Mouse (Mus musculus): ENCODE data around the gene Dpp9. TPM values are rescaled to one million over a fixed set of nuclear protein-coding genes. Genes with fewer than 3 reads are reported as not detected.
A peak's percentile ranks its signal among the peaks of the same experiment; 100 is the strongest.

Gene Dpp9
- total and polyA plus RNA-seq, 2 experiments from 2014 or later = 19.0 to 31.3 TPM

DNA sequence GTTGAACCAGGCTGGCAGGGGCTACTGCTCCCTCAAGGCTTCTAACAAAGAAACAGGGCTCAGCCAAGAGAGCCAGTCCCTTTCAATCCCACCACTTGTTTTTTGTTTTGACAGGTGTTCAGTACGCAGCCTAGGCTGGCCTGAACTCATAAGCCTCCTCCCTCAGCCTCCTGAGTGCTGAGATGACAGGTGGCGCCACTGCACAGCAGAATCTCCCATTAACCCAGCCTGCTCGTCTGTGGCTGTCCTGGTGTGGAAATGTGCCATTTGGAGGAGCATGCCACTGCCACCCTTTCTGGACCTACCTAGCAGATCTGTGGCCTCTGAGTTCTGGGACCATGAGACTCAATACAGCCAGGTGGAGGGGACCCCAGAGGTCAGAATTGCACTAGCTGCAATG is 15.0 kb downstream of the Dpp9 start:
- DNase-seq (ENCODE audit: low spot score) (peak; percentile 6), ATAC-seq (no peak)
- H3K27me3 ChIP-seq (ENCODE audit: insufficient read depth, low read length) = no peaks in the 10 kb centered on the region
- no peak overlapping the region for H3K9ac ChIP-seq (replicated peaks; ENCODE audit: low read length)
- no peak overlapping the region for H3K27ac ChIP-seq
- no peaks in the 10 kb centered on the region for H3K4me1 ChIP-seq (ENCODE audit: insufficient read depth, low read length)
- peak; percentile 42 for TF ChIP-seq CTCF (IDR thresholded peaks at IDR 0.05; ENCODE audit: low read depth)
- peaks cover 83% of the 10 kb centered on the region for H3K36me3 ChIP-seq (ENCODE audit: insufficient read depth, low read length)
- H3K9me3 ChIP-seq (ENCODE audit: low read length) = no peaks in the 10 kb centered on the region
- no peak overlapping the region for H3K4me2 ChIP-seq (ENCODE audit: low read depth, low read length)
- WGBS = 41% methylated on average over 3 of the region's 3 CpGs
- no peak overlapping the region for H3K4me3 ChIP-seq (ENCODE audit: low read length)

DNA sequence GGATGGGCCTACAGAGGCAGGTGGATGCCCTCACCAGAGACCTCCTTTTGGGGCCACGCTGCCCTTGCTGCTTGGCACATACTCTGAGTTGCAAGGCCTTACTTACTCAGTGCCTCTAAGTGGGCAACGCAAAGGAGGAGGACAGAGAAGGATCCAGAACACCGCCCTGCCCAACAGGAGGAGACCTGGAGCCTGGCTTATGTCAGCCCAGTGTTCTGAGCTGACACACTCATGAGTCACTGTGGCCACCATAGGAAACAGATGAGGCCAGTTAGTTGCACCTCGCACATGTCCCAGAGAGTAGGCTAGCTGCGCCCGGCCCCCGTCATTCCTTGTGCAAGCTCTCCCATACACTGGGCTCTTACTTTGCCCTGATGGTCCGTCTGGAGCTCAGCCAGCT is 16.2 kb downstream of the Dpp9 start:
- no peak for DNase-seq (ENCODE audit: low spot score)
- peaks cover 85% of the 10 kb centered on the region for H3K36me3 ChIP-seq (ENCODE audit: insufficient read depth, low read length)

DNA sequence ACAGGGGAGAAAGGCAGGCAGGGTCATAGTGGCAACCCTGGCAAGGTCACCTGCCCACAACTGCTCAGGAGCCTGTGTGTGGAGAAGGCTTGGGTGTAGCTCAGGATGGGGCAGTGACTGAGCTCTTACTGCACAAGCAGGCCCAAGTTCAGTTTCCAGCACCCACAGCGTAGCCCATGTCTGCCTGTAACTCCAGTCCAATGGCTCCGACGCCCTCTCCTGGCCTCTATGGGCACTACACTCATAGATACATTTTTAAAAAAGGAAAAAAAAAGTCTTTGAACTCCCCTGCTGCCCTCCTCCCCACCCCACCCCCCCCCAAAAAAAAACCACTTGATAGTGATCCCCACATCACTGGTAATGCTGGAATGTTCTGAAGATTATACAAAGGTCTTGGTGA is 17.1 kb downstream of the Dpp9 start:
- DNase-seq (ENCODE audit: low spot score) (no peak), ATAC-seq (no peak)
- Histone ChIP-seq H3K27me3 (ENCODE audit: insufficient read depth, low read length) (no peaks in the 10 kb centered on the region), H3K36me3 (ENCODE audit: insufficient read depth, low read length) (peaks cover 85% of the 10 kb centered on the region), H3K9me3 (ENCODE audit: low read length) (no peaks in the 10 kb centered on the region), H3K27ac (no peak overlapping the region), H3K9ac (replicated peaks; ENCODE audit: low read length) (no peak overlapping the region), H3K4me3 (ENCODE audit: low read length) (no peak overlapping the region), H3K4me1 (ENCODE audit: insufficient read depth, low read length) (no peaks in the 10 kb centered on the region), H3K4me2 (ENCODE audit: low read depth, low read length) (no peak overlapping the region)
- 0 out of 2 replicates have a peak, but pooled peaks have one; percentile 14 for TF ChIP-seq CTCF (IDR thresholded peaks at IDR 0.05; ENCODE audit: low read depth)
- 65% methylated on average over 3 of the region's 3 CpGs for WGBS

More for the DNA sequence above, 16.2 kb downstream of the Dpp9 start:
- 96% methylated on average over 8 of the region's 8 CpGs for WGBS
- no peak for TF ChIP-seq CTCF (IDR thresholded peaks at IDR 0.05; ENCODE audit: low read depth)
- H3K4me2 ChIP-seq (ENCODE audit: low read depth, low read length) = no peak overlapping the region
- no peak overlapping the region for H3K27ac ChIP-seq
- H3K4me3 ChIP-seq (ENCODE audit: low read length) = no peak overlapping the region
- H3K9me3 ChIP-seq (ENCODE audit: low read length) = no peaks in the 10 kb centered on the region
- no peaks in the 10 kb centered on the region for H3K4me1 ChIP-seq (ENCODE audit: insufficient read depth, low read length)
- no peak overlapping the region for H3K9ac ChIP-seq (replicated peaks; ENCODE audit: low read length)
- H3K27me3 ChIP-seq (ENCODE audit: insufficient read depth, low read length) = no peaks in the 10 kb centered on the region
- no peak for ATAC-seq

DNA sequence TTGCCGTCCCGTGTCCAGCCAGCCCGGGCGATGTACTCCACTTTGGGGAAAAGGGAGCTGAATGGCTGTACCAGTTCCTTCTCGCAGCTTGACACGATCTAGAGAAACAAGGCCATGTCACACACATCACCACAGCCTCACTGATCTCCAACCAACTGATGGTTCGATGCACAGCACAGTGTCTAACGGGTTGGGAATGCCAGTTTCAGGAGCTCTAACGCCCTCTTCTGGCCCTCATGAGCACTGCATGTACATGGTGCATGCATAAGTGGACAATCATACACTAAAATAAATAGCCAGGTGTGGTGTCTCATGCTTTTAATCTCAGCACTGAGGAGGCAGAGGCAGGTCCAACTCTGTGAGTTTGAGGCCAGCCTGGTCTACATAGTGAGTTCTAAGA is 18.1 kb downstream of the Dpp9 start:
- H3K27me3 ChIP-seq (ENCODE audit: insufficient read depth, low read length) = no peaks in the 10 kb centered on the region
- peaks cover 84% of the 10 kb centered on the region for H3K36me3 ChIP-seq (ENCODE audit: insufficient read depth, low read length)
- 85% methylated on average over 9 of the region's 9 CpGs for WGBS
- H3K4me1 ChIP-seq (ENCODE audit: insufficient read depth, low read length) = no peaks in the 10 kb centered on the region
- peak; percentile 64 for TF ChIP-seq CTCF (IDR thresholded peaks at IDR 0.05; ENCODE audit: low read depth)
- H3K9ac ChIP-seq (replicated peaks; ENCODE audit: low read length) = no peak overlapping the region
- no peaks in the 10 kb centered on the region for H3K9me3 ChIP-seq (ENCODE audit: low read length)
- ATAC-seq (no peak), DNase-seq (ENCODE audit: low spot score) (peak; percentile 20)
- no peak overlapping the region for H3K4me2 ChIP-seq (ENCODE audit: low read depth, low read length)
- no peak overlapping the region for H3K27ac ChIP-seq
- no peak overlapping the region for H3K4me3 ChIP-seq (ENCODE audit: low read length)

DNA sequence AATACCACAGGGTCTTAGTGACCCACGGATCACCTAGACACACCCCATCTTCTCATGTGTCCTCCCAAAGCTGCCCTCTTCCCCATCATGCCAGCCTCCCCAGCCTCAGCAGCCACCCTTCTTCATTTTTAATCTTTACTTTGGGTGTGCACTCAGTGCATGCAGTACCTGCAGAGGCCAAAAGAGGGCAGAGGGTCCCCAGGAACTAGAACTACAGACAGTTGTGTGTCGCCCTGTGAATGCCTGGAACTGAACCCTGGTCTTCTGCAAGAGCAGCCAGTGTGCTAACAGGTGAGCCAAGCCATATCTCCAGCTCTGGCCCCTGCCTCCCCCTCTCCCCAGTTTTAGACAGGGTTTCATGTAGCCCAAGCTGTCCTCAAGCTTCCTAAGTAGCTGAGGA is 21.8 kb downstream of the Dpp9 start:
- no peak for ATAC-seq
- 66% methylated on average over 2 of the region's 2 CpGs for WGBS

DNA sequence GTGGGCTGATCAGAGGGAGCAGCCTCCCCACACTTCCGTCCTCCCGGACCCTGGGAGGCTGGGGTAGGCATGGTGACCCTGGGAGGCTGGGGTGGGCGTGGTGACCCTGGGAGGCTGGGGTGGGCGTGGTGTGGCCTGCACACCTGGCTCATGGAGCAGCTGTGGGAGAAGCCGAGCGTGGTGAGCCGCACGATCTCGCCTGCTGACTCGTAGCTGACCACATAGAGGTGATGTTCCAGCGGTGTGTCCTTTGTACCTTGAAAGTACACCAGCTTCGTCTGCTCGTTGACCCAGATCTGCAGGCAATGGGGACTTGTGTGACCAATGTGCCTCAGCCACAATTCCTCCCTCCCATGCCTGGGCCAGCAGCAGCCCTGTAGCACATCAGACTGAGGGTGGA is 23.9 kb downstream of the Dpp9 start:
- DNase-seq (ENCODE audit: low spot score) (no peak), ATAC-seq (no peak)
- Histone ChIP-seq H3K4me1 (ENCODE audit: insufficient read depth, low read length) (no peaks in the 10 kb centered on the region), H3K9ac (replicated peaks; ENCODE audit: low read length) (no peak overlapping the region), H3K4me3 (ENCODE audit: low read length) (no peak overlapping the region), H3K4me2 (ENCODE audit: low read depth, low read length) (no peak overlapping the region), H3K27ac (no peak overlapping the region), H3K27me3 (ENCODE audit: insufficient read depth, low read length) (no peaks in the 10 kb centered on the region), H3K9me3 (ENCODE audit: low read length) (no peaks in the 10 kb centered on the region), H3K36me3 (ENCODE audit: insufficient read depth, low read length) (peaks cover 74% of the 10 kb centered on the region)
- WGBS = 90% methylated on average over 13 of the region's 13 CpGs
- TF ChIP-seq CTCF (IDR thresholded peaks at IDR 0.05; ENCODE audit: low read depth) = no peak

More for the DNA sequence above, 21.8 kb downstream of the Dpp9 start:
- Histone ChIP-seq H3K4me3 (ENCODE audit: low read length) (no peak overlapping the region), H3K9me3 (ENCODE audit: low read length) (no peaks in the 10 kb centered on the region), H3K27me3 (ENCODE audit: insufficient read depth, low read length) (no peaks in the 10 kb centered on the region), H3K36me3 (ENCODE audit: insufficient read depth, low read length) (peaks cover 73% of the 10 kb centered on the region), H3K4me2 (ENCODE audit: low read depth, low read length) (no peak overlapping the region), H3K27ac (no peak overlapping the region), H3K9ac (replicated peaks; ENCODE audit: low read length) (no peak overlapping the region), H3K4me1 (ENCODE audit: insufficient read depth, low read length) (no peaks in the 10 kb centered on the region)
- peak; percentile 62 for TF ChIP-seq CTCF (IDR thresholded peaks at IDR 0.05; ENCODE audit: low read depth)
- no peak for DNase-seq (ENCODE audit: low spot score)

DNA sequence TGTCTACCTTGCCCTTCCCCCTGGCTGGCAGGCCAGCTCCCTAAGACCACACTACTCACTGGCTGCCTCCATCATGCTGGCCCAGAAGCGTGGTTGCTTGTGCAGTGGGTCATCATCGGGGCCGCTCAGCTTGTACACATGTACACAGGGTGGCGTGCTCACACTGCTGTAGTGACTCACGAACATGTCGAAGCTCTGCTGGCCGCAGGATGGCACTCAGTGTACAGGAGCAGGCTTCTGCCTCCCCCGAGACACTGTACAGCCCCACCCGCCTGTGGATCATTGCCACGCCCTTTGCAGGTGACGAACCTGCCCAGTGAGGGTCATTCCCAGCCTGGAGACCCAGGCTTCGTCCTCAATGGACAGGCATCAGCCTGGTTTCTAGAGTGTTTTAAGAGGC is 24.3 kb downstream of the Dpp9 start:
- DNase-seq (ENCODE audit: low spot score) (no peak), ATAC-seq (no peak)
- Histone ChIP-seq H3K4me2 (ENCODE audit: low read depth, low read length) (no peak overlapping the region), H3K36me3 (ENCODE audit: insufficient read depth, low read length) (peaks cover 75% of the 10 kb centered on the region), H3K27me3 (ENCODE audit: insufficient read depth, low read length) (no peaks in the 10 kb centered on the region), H3K27ac (no peak overlapping the region), H3K4me3 (ENCODE audit: low read length) (no peak overlapping the region), H3K9me3 (ENCODE audit: low read length) (no peaks in the 10 kb centered on the region), H3K4me1 (ENCODE audit: insufficient read depth, low read length) (no peaks in the 10 kb centered on the region), H3K9ac (replicated peaks; ENCODE audit: low read length) (no peak overlapping the region)
- TF ChIP-seq CTCF (IDR thresholded peaks at IDR 0.05; ENCODE audit: low read depth) = no peak
- WGBS = 90% methylated on average over 12 of the region's 12 CpGs

Measured in hindbrain, postnatal 0 days (tissue).